Mouse (Mus musculus) frontal cortex, postnatal 25 days (tissue): ENCODE measurements at regions not wholly inside any gene's neighbourhood (a gene's known extent, or its start where the extent isn't known, plus 50 kb on each side); places are given as distances from the start of the nearest gene placed in this dataset.

Experiments
- DNase-seq, 2 experiments: peaks; one replicate each; pipeline ENCODE4 v3.0.0; 2022; ENCODE audit warnings: low spot score in 2 of 2

- DNase-seq: no peak
Measured at GRCm38 (mm10) chr10:37377258-37378001, 238.7 kb upstream of the Marcks start.

- DNase-seq: no peak
Measured at GRCm38 (mm10) chr10:37376172-37376571, 237.5 kb upstream of the Marcks start.

- no peak for DNase-seq
Measured at GRCm38 (mm10) chr10:37375648-37376047, 236.9 kb upstream of the Marcks start.

- no peak for DNase-seq
Measured at GRCm38 (mm10) chr10:37368997-37369679, 230.4 kb upstream of the Marcks start.

GRCm38 (mm10) chr10:37367796-37368195 lies 229.1 kb upstream of the Marcks start:
- no peak for DNase-seq

- no peak for DNase-seq
Measured at GRCm38 (mm10) chr10:37364506-37364905, 225.8 kb upstream of the Marcks start.

GRCm38 (mm10) chr10:37360985-37361384 lies 222.3 kb upstream of the Marcks start:
- DNase-seq: no peak

- DNase-seq: no peak
Measured at GRCm38 (mm10) chr10:37358900-37359299, 220.2 kb upstream of the Marcks start.

GRCm38 (mm10) chr10:37358334-37358733 lies 219.6 kb upstream of the Marcks start:
- DNase-seq: no peak

GRCm38 (mm10) chr10:37357304-37358060 lies 218.8 kb upstream of the Marcks start:
- peak in 1 of 2 experiments; percentile 23 for DNase-seq

GRCm38 (mm10) chr10:37349261-37349660 lies 210.5 kb upstream of the Marcks start:
- no peak for DNase-seq

GRCm38 (mm10) chr10:37348416-37348815 lies 209.7 kb upstream of the Marcks start:
- DNase-seq: no peak

- no peak for DNase-seq
Measured at GRCm38 (mm10) chr10:37347661-37348060, 208.9 kb upstream of the Marcks start.

- no peak for DNase-seq
Measured at GRCm38 (mm10) chr10:37342675-37343074, 204.0 kb upstream of the Marcks start.

GRCm38 (mm10) chr10:37339658-37340057 lies 200.9 kb upstream of the Marcks start:
- no peak for DNase-seq

GRCm38 (mm10) chr10:37338073-37338912 lies 199.6 kb upstream of the Marcks start:
- no peak for DNase-seq

GRCm38 (mm10) chr10:37337172-37337620 lies 198.5 kb upstream of the Marcks start:
- no peak for DNase-seq

- DNase-seq: no peak
Measured at GRCm38 (mm10) chr10:37335148-37335547, 196.4 kb upstream of the Marcks start.

GRCm38 (mm10) chr10:37326168-37326534 lies 187.4 kb upstream of the Marcks start:
- no peak for DNase-seq

- no peak for DNase-seq
Measured at GRCm38 (mm10) chr10:37325514-37326167, 186.9 kb upstream of the Marcks start.

- no peak for DNase-seq
Measured at GRCm38 (mm10) chr10:37323689-37324088, 185.0 kb upstream of the Marcks start.
